Mouse (Mus musculus) inflammation-experienced regulatory T-cells, adult 16 weeks (primary cell): ENCODE measurements around the gene Fam120c. TPM values are rescaled to one million over a fixed set of nuclear protein-coding genes. Genes with fewer than 3 reads are reported as not detected.

ENCODE experiments used
- polyA plus RNA-seq: library from polyadenylated mRNA; unstranded; fragments of 100-300 nt; shearing (Covaris generic); gene quantifications from one replicate; pipeline ENCODE4 v1.2.1, GENCODE M21; 2017

Gene Fam120c
- 3.8 TPM for polyA plus RNA-seq

DNA sequence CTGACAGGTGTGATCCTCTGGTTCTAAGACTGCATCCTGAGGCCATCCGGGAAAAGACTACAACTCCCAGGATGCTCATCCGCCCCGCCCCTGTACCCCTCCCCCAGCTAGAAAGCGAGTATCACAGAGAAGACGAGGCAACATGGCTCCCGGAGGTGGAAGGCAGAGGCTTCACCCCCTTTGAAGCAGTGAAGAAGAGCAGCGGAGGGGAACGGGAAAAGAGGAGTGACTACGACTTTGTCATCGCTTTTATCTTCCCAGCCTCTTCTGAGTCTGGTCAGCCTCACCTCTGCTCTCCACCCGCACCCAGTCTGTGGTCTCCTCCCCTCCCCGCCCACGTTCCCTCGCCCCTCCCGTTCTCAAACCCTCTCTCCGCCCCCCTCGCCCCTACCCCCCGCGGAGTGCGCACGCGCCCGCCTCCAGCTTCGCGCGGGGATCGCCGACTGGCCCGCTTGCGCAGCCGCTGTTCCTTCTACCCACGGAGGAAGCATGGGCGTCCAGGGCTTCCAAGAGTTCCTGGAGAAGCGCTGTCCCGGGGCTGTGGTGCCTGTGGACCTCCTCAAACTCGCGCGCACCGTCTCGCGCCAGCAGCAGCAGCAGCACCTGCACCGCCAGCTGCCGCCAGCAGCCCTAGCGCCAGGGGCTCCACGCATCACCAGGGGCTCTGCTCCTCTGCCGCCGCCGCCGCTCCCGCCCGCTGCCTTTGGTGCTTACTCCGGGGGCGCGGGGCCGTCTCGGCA lies at the start of gene Fam120c:
Gene Fam120c, plus strand, starts transcription at position 415 of the 740 bp plus-strand sequence.

GRCm38 (mm10) chrX:151520458-151521322 lies 176.7 kb downstream of the Fam120c start, which contains the start of gene Phf8:
Gene Phf8 (plus strand): TSS chrX:151520672.

Other genes with a start within 250 kb of the Fam120c start
- gene Tsr2, start 247.6 kb upstream of the Fam120c start, polyA plus RNA-seq, result 26.9 TPM
- gene Wnk3, start 146.1 kb upstream of the Fam120c start, polyA plus RNA-seq, result 0.26 TPM
- 83.1 TPM for gene Phf8, start 176.5 kb downstream of the Fam120c start, polyA plus RNA-seq